Mouse (Mus musculus): ENCODE measurements around the gene Ubl7.

GRCm38 (mm10) chr9:57951993-57952392 is 41.2 kb downstream of the Ubl7 start:
- TF ChIP-seq CTCF (IDR thresholded peaks at IDR 0.05; ENCODE audit: control insufficient read depth, insufficient read depth, insufficient replicate concordance, low read depth, low read length) (no peak), POLR2A (IDR thresholded peaks at IDR 0.05; ENCODE audit: control insufficient read depth, low read depth, low read length) (no peak)

All from testis, adult 2 months (tissue).